Mouse (Mus musculus): ENCODE results near the gene Igfals. TPM values are rescaled to one million over a fixed set of nuclear protein-coding genes. Genes with fewer than 3 reads are reported as not detected.

Igfals gene
- total RNA-seq, 2 experiments from 2014 or later = 0.84 TPM; not detected in 1

- peak; percentile 84 for ATAC-seq (replicated peaks; ENCODE audit: low FRiP score, poor library complexity, severe bottlenecking)
Measured at GRCm38 (mm10) chr17:24858967-24859366, 6.8 kb upstream of the Igfals start.

DNA sequence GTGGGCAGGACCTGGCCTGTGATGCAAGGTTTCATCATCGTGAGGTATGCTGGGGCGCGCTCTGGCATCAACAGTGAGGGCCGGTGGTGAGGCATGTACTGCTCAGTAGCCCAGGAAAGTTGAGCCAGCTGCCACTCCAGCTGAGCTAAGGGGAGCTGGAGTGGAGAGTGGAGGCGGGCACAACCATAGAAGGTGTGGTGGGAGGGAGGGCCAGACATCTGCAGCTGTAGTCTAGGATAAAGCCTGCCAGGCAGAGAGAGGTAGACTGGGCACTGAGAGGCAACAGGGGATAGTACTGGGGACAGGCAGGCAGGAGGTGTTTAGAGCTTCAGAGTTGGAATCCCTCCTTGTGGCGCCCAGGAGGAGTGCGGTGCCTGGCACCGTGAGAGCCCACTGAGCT, 5.7 kb upstream of the Igfals start:
- ATAC-seq (replicated peaks; ENCODE audit: low FRiP score, poor library complexity, severe bottlenecking) = peak; percentile 81

GRCm38 (mm10) chr17:24861785-24862184, 4.0 kb upstream of the Igfals start:
- ATAC-seq (replicated peaks; ENCODE audit: low FRiP score, poor library complexity, severe bottlenecking) = no peak

- no peak for ATAC-seq (replicated peaks; ENCODE audit: low FRiP score, poor library complexity, severe bottlenecking)
Measured at GRCm38 (mm10) chr17:24867914-24868313, 2.1 kb downstream of the Igfals start.

DNA sequence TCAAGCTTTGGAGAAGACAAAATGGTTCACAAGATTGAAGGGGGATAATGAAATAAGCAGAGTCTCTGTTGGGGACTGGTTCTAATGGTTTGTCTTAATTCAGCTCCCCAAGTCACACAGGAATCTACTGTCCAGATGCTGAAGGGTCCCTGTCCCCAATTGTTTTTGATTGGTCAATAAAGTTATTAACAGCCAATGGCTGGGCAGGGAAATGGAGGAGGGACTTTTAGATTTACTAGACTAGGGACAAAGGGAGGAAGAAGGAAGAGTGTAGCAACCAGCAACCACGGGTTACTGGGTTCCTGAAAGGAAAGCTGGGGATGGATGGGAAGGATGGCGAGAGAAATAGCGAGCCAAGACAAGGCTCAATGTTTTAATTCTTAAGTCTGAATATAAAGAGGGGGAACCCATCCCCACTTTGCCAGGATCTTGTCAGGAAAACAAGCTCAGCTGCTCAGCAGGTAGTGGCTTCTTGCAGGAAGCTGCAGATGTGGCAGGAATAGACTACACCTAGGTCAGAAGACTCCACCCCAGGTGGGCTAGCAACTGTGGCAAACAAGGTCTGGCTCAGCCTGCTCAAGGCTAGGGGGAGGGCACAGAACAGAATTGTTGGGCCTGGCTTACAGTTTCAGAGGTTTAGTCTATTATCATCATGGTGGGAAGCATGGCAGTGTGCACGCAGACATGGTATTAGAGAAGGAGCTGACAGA, 8.1 kb downstream of the Igfals start:
- ATAC-seq (replicated peaks; ENCODE audit: low FRiP score, poor library complexity, severe bottlenecking) = no peak

GRCm38 (mm10) chr17:24874405-24874745, 8.6 kb downstream of the Igfals start:
- no peak for ATAC-seq (replicated peaks; ENCODE audit: low FRiP score, poor library complexity, severe bottlenecking)

DNA sequence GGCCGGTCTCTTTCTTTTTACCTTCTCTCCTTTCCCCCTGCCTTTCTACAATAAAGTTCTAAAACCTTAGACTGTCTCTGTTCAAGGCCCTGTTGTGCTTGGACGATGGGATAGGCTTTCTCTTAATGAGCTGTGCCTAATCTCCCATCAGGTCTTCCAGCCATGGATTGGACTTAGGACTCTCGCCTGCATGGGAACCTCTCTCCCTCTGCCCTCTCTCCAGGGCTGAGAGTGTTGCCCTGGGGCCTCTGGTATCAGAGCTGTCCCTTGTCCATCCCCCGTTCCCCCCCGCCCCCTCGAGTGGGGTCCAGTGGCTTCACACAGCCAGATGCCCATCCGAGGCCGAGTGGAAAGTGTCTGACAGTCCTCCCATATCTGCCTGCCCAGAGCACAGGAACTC, 9.2 kb downstream of the Igfals start:
- ATAC-seq (replicated peaks; ENCODE audit: low FRiP score, poor library complexity, severe bottlenecking) = no peak

- ATAC-seq (replicated peaks; ENCODE audit: low FRiP score, poor library complexity, severe bottlenecking) = no peak
Measured at GRCm38 (mm10) chr17:24877336-24878116, 11.7 kb downstream of the Igfals start.

DNA sequence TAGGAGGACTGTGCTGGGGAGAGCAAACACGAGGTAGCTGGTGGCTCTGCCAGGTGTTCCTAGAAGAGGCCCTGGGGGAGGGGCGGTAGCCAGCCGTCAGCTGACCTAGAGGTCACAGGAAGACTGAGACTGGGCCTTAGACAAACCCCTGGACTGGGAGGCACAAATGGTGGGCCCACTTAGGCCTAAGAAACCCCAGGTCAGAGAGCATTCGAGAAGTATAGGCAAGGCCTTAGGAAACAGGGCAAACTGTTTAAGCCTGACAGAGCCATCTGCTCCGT, 12.3 kb downstream of the Igfals start:
- no peak for ATAC-seq (replicated peaks; ENCODE audit: low FRiP score, poor library complexity, severe bottlenecking)

GRCm38 (mm10) chr17:24878531-24878930, 12.7 kb downstream of the Igfals start:
- ATAC-seq (replicated peaks; ENCODE audit: low FRiP score, poor library complexity, severe bottlenecking) = no peak

DNA sequence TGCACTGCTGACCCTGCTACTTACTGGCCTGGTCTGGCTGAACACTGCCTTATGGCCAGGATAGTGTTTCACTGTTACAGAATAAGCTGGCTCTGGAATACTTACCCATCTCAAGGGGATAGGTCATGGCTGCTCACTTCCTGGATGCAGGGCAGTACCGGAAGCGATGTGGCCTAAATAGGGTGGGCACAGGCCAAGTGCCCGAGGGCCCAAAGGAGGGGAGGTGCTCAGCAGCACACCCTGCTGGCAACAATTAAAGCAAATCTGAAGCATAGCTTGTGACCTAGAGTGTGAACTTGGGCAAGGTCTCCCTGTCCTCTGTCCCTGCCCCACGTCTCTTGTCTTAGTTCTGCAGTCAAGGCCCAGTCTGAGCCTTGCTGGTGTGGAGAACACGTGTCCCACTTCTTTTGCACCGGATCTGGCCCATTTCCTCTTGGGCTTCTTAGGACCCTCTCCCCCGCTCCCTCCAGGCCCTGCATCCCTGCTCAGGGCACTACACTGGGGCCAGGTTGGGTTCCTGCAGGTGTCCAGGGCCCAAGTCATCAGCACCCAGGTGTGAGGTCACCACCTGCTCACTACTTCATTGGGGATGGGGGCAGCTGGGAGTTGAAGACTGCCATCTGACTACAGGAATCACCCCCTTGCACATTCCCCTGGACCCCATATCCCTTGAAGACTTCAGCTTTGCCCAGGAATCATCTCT, 16.1 kb downstream of the Igfals start:
- ATAC-seq (replicated peaks; ENCODE audit: low FRiP score, poor library complexity, severe bottlenecking) = no peak

GRCm38 (mm10) chr17:24884391-24884790, 18.6 kb downstream of the Igfals start:
- ATAC-seq (replicated peaks; ENCODE audit: low FRiP score, poor library complexity, severe bottlenecking) = no peak

DNA sequence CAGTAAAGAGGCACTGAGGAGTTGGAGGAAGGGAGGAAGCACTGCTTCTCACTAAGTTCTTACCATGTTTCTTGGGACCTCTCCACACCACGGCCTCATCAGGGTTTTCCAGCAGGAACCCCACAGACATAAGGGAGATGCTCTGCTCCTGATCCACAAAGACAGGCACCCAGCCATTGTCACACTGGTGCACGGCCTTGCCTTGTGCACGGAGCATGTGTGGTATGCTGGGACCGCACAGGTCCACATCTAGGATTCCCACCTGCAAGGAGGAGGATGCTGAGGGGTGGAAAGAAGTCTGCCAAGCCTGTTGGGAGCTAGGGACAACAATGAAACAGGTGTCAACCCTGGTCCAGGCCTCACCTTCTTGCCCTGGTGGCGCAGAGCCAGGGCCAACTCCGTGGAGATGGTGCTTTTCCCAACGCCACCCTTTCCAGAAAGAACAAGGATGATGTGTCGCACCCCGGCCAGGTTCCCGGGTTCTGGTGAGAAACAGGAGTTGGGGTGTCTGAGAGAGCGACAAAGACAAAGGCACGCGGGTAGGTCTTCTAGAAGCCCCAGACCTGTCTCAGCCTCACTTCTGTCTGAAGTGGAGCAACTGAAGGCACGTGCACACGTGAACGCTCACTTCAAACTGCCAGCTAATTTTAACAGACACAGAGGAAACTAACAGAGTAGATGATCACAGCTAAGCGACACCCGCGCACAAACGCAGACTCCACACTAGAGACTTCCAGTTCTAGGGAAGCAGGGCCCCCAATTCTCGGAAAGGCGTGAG, 19.7 kb downstream of the Igfals start:
- peak; percentile 3; the same call in 1 of the 2 replicates for ATAC-seq (replicated peaks; ENCODE audit: low FRiP score, poor library complexity, severe bottlenecking)

DNA sequence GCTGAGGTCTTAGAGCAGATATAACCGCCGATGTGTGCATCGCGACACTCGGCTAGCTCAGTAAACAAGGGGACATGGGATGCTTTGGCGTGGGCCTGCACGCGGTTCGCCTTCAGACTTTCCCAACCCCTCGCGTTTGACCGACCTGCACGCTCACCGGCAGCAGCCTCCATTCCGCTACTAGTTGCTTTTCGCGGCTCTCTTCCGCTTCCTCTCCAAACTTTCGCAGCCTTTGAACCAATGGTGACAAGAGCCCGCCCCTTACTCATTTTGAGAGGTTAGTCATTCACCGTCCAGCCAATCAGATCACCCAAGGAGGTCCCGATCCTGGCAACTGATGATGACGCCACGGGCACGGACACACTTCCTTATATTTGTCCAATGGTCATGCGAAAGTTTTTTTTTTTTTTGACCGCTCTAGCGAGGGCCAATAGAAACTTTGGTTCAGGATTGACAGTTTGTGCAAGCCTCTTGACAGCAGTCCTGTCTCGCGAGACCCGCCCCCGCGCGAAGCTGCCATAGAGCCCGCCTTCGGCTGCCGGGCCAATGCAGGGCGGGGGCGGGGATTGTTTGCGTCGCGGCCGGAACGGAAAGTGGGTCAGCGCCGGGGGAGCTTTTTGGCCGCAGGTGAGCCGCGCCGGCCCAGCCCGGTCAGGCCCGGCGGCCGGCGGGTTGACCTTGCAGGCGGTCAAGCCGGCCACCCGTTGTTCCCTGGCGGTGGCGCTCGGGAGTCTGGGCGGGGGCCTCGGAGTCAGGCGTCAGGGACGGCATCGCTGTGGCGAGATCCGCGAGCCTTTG, 20.5 kb downstream of the Igfals start, which contains the start of the genes Nubp2 and Spsb3:
Nubp2 (minus strand) TSS at position 216 of the 798 bp plus-strand sequence.
Spsb3 (plus strand) TSS at position 510 of the 798 bp plus-strand sequence.
- ATAC-seq (replicated peaks; ENCODE audit: low FRiP score, poor library complexity, severe bottlenecking) = peak; percentile 90

- ATAC-seq (replicated peaks; ENCODE audit: low FRiP score, poor library complexity, severe bottlenecking) = peak; percentile 8
Measured at GRCm38 (mm10) chr17:24886932-24887271, 21.1 kb downstream of the Igfals start.

GRCm38 (mm10) chr17:24887291-24888080, 21.7 kb downstream of the Igfals start:
- no peak for ATAC-seq (replicated peaks; ENCODE audit: low FRiP score, poor library complexity, severe bottlenecking)

DNA sequence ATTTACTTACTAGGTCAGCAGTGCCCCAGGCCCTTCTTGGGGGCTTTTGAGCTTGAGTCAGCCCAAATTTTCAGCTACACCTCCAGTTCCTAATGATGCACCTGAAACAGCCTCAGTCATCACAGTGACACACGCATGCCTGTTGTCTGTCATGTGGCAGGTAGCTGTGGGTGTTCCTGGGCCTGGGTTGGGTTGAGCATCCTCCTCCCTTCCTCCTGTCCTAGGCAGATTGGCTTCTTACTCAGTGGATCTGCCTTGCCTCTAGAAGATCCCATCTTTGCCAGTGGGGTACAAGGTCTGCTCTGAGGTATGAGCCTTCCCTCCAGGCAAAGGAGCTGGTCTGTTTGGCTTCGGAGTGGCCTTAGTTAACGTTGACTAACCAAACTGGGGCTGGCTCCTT, 23.1 kb downstream of the Igfals start:
- no peak for ATAC-seq (replicated peaks; ENCODE audit: low FRiP score, poor library complexity, severe bottlenecking)
